Mouse (Mus musculus): ENCODE data around the gene Cmbl. TPM values are rescaled to one million over a fixed set of nuclear protein-coding genes. Genes with fewer than 3 reads are reported as not detected.

The Cmbl gene
- not detected for polyA plus RNA-seq (2017; shearing (Covaris generic))

GRCm38 (mm10) chr15:31565184-31565583 is at the start of gene Cmbl:
Gene Cmbl (plus strand): TSS chr15:31565389.

GRCm38 (mm10) chr15:31530659-31531445 is 34.3 kb upstream of the Cmbl start, which contains the start of gene March6:
Gene March6 (minus strand): TSS chr15:31531053.

DNA sequence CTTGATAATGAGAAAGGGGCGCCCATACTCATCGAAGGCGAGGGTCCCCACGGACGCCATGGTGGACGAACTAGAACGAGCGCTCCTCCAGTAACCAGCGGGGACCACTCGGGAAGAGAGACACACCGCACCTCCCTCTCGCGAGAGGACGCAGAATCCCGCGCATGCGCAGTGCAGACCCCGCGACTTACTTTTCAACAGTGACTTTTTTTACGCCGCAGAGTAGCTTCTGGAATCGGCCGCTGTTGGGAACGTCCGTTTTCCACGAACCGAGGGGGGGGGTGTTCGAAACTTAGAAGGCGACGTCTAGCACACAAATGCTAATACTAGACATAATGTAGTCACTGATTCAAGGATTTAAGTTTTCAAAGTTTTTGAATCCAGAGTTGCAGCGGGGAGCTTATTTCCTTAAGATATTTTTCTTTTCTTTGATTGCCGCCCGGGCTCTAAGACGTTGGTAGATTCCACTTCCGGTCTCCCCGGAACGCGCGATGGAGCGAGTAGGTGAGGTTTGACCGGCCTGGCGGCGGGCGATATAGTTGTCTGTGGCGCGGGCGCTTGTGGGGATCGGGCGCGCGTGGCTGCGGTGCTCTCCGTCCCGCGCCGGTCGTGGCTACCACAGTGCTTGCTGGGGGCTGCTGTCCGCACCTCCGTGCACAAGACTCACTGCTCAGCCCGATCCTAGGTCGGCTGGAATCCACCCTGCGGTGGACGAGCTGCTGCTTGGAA is 36.6 kb downstream of the Cmbl start, which contains the start of the genes Cct5 and Fam173b:
TSS of gene Cct5 (minus strand) at position 159 of the 729 bp plus-strand sequence.
TSS of gene Fam173b (plus strand) at position 207 of the 729 bp plus-strand sequence.

Other genes with a start within 250 kb of the Cmbl start
- 1.5 TPM for gene Ankrd33b, start 197.7 kb upstream of the Cmbl start, polyA plus RNA-seq (2017; shearing (Covaris generic))
- gene Ropn1l, start 111.7 kb upstream of the Cmbl start, polyA plus RNA-seq (2017; shearing (Covaris generic)): 0.67 TPM
- gene March6, start 34.3 kb upstream of the Cmbl start, polyA plus RNA-seq (2017; shearing (Covaris generic)): 11.7 TPM
- 275 TPM for gene Cct5, start 36.4 kb downstream of the Cmbl start, polyA plus RNA-seq (2017; shearing (Covaris generic))
- gene Fam173b, start 36.5 kb downstream of the Cmbl start, polyA plus RNA-seq (2017; shearing (Covaris generic)): 11.2 TPM

Measured in effector memory CD4-positive, alpha-beta T cell, adult 7 months (primary cell).